Mouse (Mus musculus): ENCODE results near the gene Card14.

GRCm38 (mm10) chr11:119297996-119298395, 9.6 kb upstream of the Card14 start:
- TF ChIP-seq POLR2A (IDR thresholded peaks at IDR 0.05; ENCODE audit: borderline replicate concordance, extremely low read depth, insufficient read depth, insufficient read length, poor library complexity, severe bottlenecking) (no peak), CTCF (IDR thresholded peaks at IDR 0.05; ENCODE audit: borderline replicate concordance, extremely low read depth, insufficient read depth, insufficient read length) (no peak)

Data from brain, embryonic 14.5 days (tissue).